15 mouse cellular contexts compared by ENCODE assay signal in the genomic region with DNA sequence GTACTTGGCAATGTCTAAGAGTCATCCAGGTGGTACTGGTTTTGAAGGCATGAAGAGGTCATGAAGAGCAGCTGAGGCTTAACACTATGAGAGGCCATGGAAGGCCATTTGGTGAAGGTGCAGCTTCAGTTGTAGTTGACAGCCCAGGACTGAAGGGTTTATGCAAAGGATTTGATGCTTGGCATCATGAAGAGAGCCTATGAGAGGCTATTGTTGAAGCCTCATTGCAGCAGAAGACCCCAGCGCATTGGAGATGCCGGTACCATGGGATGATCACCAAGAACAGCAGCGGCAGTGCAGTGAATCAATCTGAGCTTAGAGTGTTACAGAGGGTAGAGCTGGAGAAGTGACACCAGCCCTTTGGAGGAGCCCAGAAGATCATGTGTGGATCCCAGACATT.
"Had no signal": no experiment of that assay in that cellular context is flagged by ENCODE, and none has a peak within 500 bp of the region (broad histone marks: within the 10 kb centered on the region; RNA-seq: fewer than 3 reads in every experiment).

No protein-coding gene starts in this region.

- H3K27ac ChIP-seq: neural tube, embryonic 15.5 days; stomach, embryonic 15.5 days; stomach, postnatal 0 days had no signal

- H3K4me1 ChIP-seq: neural tube, embryonic 15.5 days; stomach, embryonic 15.5 days had no signal

- H3K4me3 ChIP-seq: neural tube, embryonic 15.5 days; stomach, embryonic 15.5 days had no signal

- H3K9ac ChIP-seq: neural tube, embryonic 15.5 days; stomach, embryonic 15.5 days had no signal

- DNase-seq: retina, postnatal 1 day; right cerebral cortex, adult 18-20 months; right cerebral cortex, postnatal 14 days; right cerebral cortex, postnatal 25 days; right cerebral cortex, postnatal 4 days; spleen, adult 18-20 months; thymus, adult 18-20 months; thymus, adult 2 months; thymus, postnatal 14 days; thymus, postnatal 25 days; thymus, postnatal 36 days; thymus, postnatal 4 days had no signal

- H3K36me3 ChIP-seq: neural tube, embryonic 15.5 days; stomach, embryonic 15.5 days had no signal

- H3K4me2 ChIP-seq: neural tube, embryonic 15.5 days; stomach, embryonic 15.5 days had no signal

- H3K27me3 ChIP-seq: neural tube, embryonic 15.5 days; stomach, embryonic 15.5 days had no signal

- H3K9me3 ChIP-seq: neural tube, embryonic 15.5 days; stomach, embryonic 15.5 days had no signal
